Mouse (Mus musculus) lung, postnatal 0 days (tissue): ENCODE results near the gene Psmb3.

Experiments used
- CTCF ChIP-seq: IDR thresholded peaks from 2 replicates; pipeline ENCODE4 v1.5.1; 2016; ENCODE audit warnings: antibody characterized with exemption, mild to moderate bottlenecking
- EP300 ChIP-seq: IDR thresholded peaks from 2 replicates; pipeline ENCODE4 v1.6.1; 2016; ENCODE audit warnings: antibody characterized with exemption, mild to moderate bottlenecking, control low read depth

GRCm38 (mm10) chr11:97716021-97716420 lies 12.8 kb downstream of the Psmb3 start:
- TF ChIP-seq CTCF (no peak), EP300 (no peak)
